Mouse (Mus musculus) testis, adult 2 months (tissue): ENCODE measurements around the gene Nav3.

Experiments
- CTCF ChIP-seq: fragments of 200-500 bp; IDR thresholded peaks from 2 replicates; pipeline ENCODE4 v1.5.1; 2012; ENCODE audit warnings: low read depth, mild to moderate bottlenecking, inconsistent platforms, low read length, moderate library complexity; ENCODE audit not compliant: control insufficient read depth, insufficient read depth, insufficient replicate concordance
- POLR2A ChIP-seq: fragments of 200-500 bp; IDR thresholded peaks from 2 replicates; pipeline ENCODE4 v1.6.1; 2012; ENCODE audit warnings: low read depth, mild to moderate bottlenecking, inconsistent platforms, low read length, moderate library complexity; ENCODE audit not compliant: control insufficient read depth

- TF ChIP-seq POLR2A = no peak
- no peak for TF ChIP-seq CTCF
These were observed 353.8 kb downstream of the Nav3 start for GRCm38 (mm10) chr10:110102231-110102630.
